Mouse (Mus musculus) cortical plate, adult 2 months (tissue): ENCODE data around the gene Rhbdf1.

Experiments used
- CTCF ChIP-seq: fragments of 200-500 bp; IDR thresholded peaks from 2 replicates; pipeline ENCODE4 v1.5.1; 2011; ENCODE audit warnings: mild to moderate bottlenecking, control low read depth, low read length; ENCODE audit not compliant: insufficient read depth; ENCODE audit errors: extremely low read depth
- POLR2A ChIP-seq: fragments of 200-500 bp; IDR thresholded peaks from 2 replicates; pipeline ENCODE4 v1.6.1; 2011; ENCODE audit warnings: mild to moderate bottlenecking, low read length, control low read depth; ENCODE audit not compliant: insufficient read depth; ENCODE audit errors: extremely low read depth

GRCm38 (mm10) chr11:32262674-32263415 lies 40.7 kb upstream of the Rhbdf1 start:
- no peak for TF ChIP-seq CTCF
- TF ChIP-seq POLR2A = no peak
